Mouse (Mus musculus) kidney, adult 9 months (tissue): ENCODE data around the gene Myl10.
"Not testable (repeated sequence)": the region's sequence is repeated elsewhere in the genome, so short reads cannot be mapped to it uniquely, and the experiment has no call there.

ENCODE experiments used
- DNase-seq: peaks from one replicate; pipeline ENCODE4 v3.0.0; 2022

Myl10 gene

GRCm38 (mm10) chr5:136706803-136707202 lies 13.9 kb downstream of the Myl10 start:
- peak; percentile 63 for DNase-seq

GRCm38 (mm10) chr5:136708116-136708515 lies 15.2 kb downstream of the Myl10 start:
- DNase-seq, result no peak

GRCm38 (mm10) chr5:136710742-136711141 lies 17.8 kb downstream of the Myl10 start:
- no peak for DNase-seq

GRCm38 (mm10) chr5:136714232-136714875 lies 21.4 kb downstream of the Myl10 start:
- no peak for DNase-seq

- DNase-seq, result no peak
These were observed 21.9 kb downstream of the Myl10 start for GRCm38 (mm10) chr5:136714879-136715278.

- DNase-seq, result no peak
These were observed 24.0 kb downstream of the Myl10 start for GRCm38 (mm10) chr5:136716696-136717572.

- no peak for DNase-seq
These were observed 24.6 kb downstream of the Myl10 start for GRCm38 (mm10) chr5:136717573-136717854.

- no peak for DNase-seq
These were observed 25.7 kb downstream of the Myl10 start for GRCm38 (mm10) chr5:136718656-136719055.

GRCm38 (mm10) chr5:136721596-136721995 lies 28.6 kb downstream of the Myl10 start:
- DNase-seq, result no peak

- DNase-seq, result not testable (repeated sequence)
These were observed 33.3 kb downstream of the Myl10 start for GRCm38 (mm10) chr5:136726271-136726670.

GRCm38 (mm10) chr5:136738918-136739317 lies 46.0 kb downstream of the Myl10 start:
- DNase-seq, result no peak

GRCm38 (mm10) chr5:136746596-136746995 lies 53.6 kb downstream of the Myl10 start:
- no peak for DNase-seq
